Mouse (Mus musculus) embryonic facial prominence, embryonic 10.5 days (tissue): ENCODE measurements around the gene Hist1h2bb. TPM values are rescaled to one million over a fixed set of nuclear protein-coding genes. Genes with fewer than 3 reads are reported as not detected.

Source experiments
- DNase-seq: peaks from one replicate; pipeline ENCODE4 v3.0.0-alpha.2; 2017; ENCODE audit warnings: low spot score
- H3K27ac ChIP-seq: fragments of 300-500 bp; sonication (generic); replicated peaks from 2 replicates; pipeline ENCODE4 v1.5.1; 2016; ENCODE audit warnings: mild to moderate bottlenecking
- H3K27me3 ChIP-seq: fragments of 300-500 bp; sonication (generic); replicated peaks from 2 replicates; pipeline ENCODE4 v1.6.1; 2016; ENCODE audit warnings: low read depth, mild to moderate bottlenecking; ENCODE audit not compliant: poor library complexity, severe bottlenecking
- H3K36me3 ChIP-seq: fragments of 300-500 bp; sonication (generic); replicated peaks from 2 replicates; pipeline ENCODE4 v1.6.1; 2016; ENCODE audit warnings: mild to moderate bottlenecking, moderate library complexity
- H3K4me1 ChIP-seq: fragments of 300-500 bp; sonication (generic); 2 replicates; pipeline ENCODE4 v1.6.1; 2016
- H3K4me3 ChIP-seq: fragments of 300-500 bp; sonication (generic); 2 replicates; pipeline ENCODE4 v1.5.1; 2016; ENCODE audit warnings: mild to moderate bottlenecking, moderate library complexity
- H3K9me3 ChIP-seq: fragments of 300-500 bp; sonication (generic); 2 replicates; pipeline ENCODE4 v1.6.1; 2016; ENCODE audit warnings: mild to moderate bottlenecking
- WGBS: fragments of 180-500 bp; shearing (Covaris S2); methylation state at CpG from one replicate; pipeline ENCODE4 v1.1.7; 2016; 5-methylcytosine and 5-hydroxymethylcytosine counted together
- polyA plus RNA-seq: library from polyadenylated mRNA; unstranded; fragments of >200 nt; fragmentation: Nextera tagmentation; extraction: Ambion mirVana; gene quantifications from 2 replicates; pipeline ENCODE4 v1.2.1, GENCODE M21; 2016

Hist1h2bb gene
- polyA plus RNA-seq, 1 experiment from 2014 or later, result 2.9 TPM

GRCm38 (mm10) chr13:23730479-23730878, 16.1 kb upstream of the Hist1h2bb start:
- Histone ChIP-seq H3K9me3 (no peaks in the 10 kb centered on the region), H3K36me3 (no peaks in the 10 kb centered on the region), H3K27me3 (no peaks in the 10 kb centered on the region), H3K27ac (peak overlapping the region; percentile 35; the same call in 1 of the 2 replicates), H3K4me3 (no peak overlapping the region), H3K4me1 (peaks cover 4% of the 10 kb centered on the region)
- WGBS, result 55% methylated on average over 8 of the region's 8 CpGs
- DNase-seq, result no peak

- no peaks in the 10 kb centered on the region for H3K36me3 ChIP-seq
- no peak overlapping the region; the same call in 1 of the 2 replicates for H3K27ac ChIP-seq
- no peak overlapping the region for H3K4me3 ChIP-seq
- no peaks in the 10 kb centered on the region for H3K9me3 ChIP-seq
- WGBS, result 30% methylated on average over 8 of the region's 8 CpGs
- no peak for DNase-seq
- H3K27me3 ChIP-seq, result no peaks in the 10 kb centered on the region
- H3K4me1 ChIP-seq, result peaks cover 4% of the 10 kb centered on the region
These were observed 14.3 kb upstream of the Hist1h2bb start for GRCm38 (mm10) chr13:23732156-23732804.

- H3K9me3 ChIP-seq, result no peaks in the 10 kb centered on the region
- 82% methylated on average over 5 of the region's 5 CpGs for WGBS
- peaks cover 20% of the 10 kb centered on the region for H3K4me1 ChIP-seq
- DNase-seq, result no peak
- no peaks in the 10 kb centered on the region for H3K27me3 ChIP-seq
- no peak overlapping the region for H3K4me3 ChIP-seq
- H3K27ac ChIP-seq, result peak overlapping the region; percentile 96; the same call in 1 of the 2 replicates
- H3K36me3 ChIP-seq, result no peaks in the 10 kb centered on the region
These were observed 9.4 kb upstream of the Hist1h2bb start for GRCm38 (mm10) chr13:23737091-23737490.

GRCm38 (mm10) chr13:23738041-23738440, 8.5 kb upstream of the Hist1h2bb start:
- peak overlapping the region; percentile 96 for H3K27ac ChIP-seq
- WGBS, result 23% methylated on average over 4 of the region's 4 CpGs
- peaks cover 20% of the 10 kb centered on the region for H3K4me1 ChIP-seq
- peak overlapping the region; percentile 71 for H3K4me3 ChIP-seq
- H3K36me3 ChIP-seq, result no peaks in the 10 kb centered on the region
- no peaks in the 10 kb centered on the region for H3K9me3 ChIP-seq
- H3K27me3 ChIP-seq, result no peaks in the 10 kb centered on the region
- DNase-seq, result no peak

GRCm38 (mm10) chr13:23738677-23739068, 7.9 kb upstream of the Hist1h2bb start, which contains the start of gene Hist1h1c:
Hist1h1c (plus strand) TSS chr13:23738808.
- WGBS, result under 1% methylated on average over 38 of the region's 38 CpGs
- Histone ChIP-seq H3K4me3 (peak within 1 kb of the TSS; percentile 71), H3K9me3 (no peaks in the 10 kb centered on the region), H3K27me3 (no peaks in the 10 kb centered on the region), H3K36me3 (no peaks in the 10 kb centered on the region), H3K4me1 (peaks cover 20% of the 10 kb centered on the region), H3K27ac (peak within 1 kb of the TSS; percentile 96)
- DNase-seq, result peak; percentile 94

- WGBS, result under 1% methylated on average over 39 of the region's 39 CpGs
- Histone ChIP-seq H3K4me1 (peaks cover 25% of the 10 kb centered on the region), H3K9me3 (no peaks in the 10 kb centered on the region)
These were observed 7.2 kb upstream of the Hist1h2bb start for GRCm38 (mm10) chr13:23739069-23739921.

GRCm38 (mm10) chr13:23739922-23740252, 6.6 kb upstream of the Hist1h2bb start:
- peak overlapping the region; percentile 96 for H3K27ac ChIP-seq
- H3K9me3 ChIP-seq, result no peaks in the 10 kb centered on the region
- no peaks in the 10 kb centered on the region for H3K36me3 ChIP-seq
- peaks cover 28% of the 10 kb centered on the region for H3K4me1 ChIP-seq
- H3K27me3 ChIP-seq, result no peaks in the 10 kb centered on the region
- no peak for DNase-seq
- H3K4me3 ChIP-seq, result peak overlapping the region; percentile 71
- WGBS, result 2% methylated on average over 14 of the region's 14 CpGs

More at GRCm38 (mm10) chr13:23739069-23739921, 7.2 kb upstream of the Hist1h2bb start:
- Histone ChIP-seq H3K36me3 (no peaks in the 10 kb centered on the region), H3K27ac (peak overlapping the region; percentile 96), H3K27me3 (no peaks in the 10 kb centered on the region), H3K4me3 (peak overlapping the region; percentile 71)
- DNase-seq, result peak; percentile 91

GRCm38 (mm10) chr13:23740256-23740840, 6.2 kb upstream of the Hist1h2bb start:
- Histone ChIP-seq H3K9me3 (no peaks in the 10 kb centered on the region), H3K4me3 (peak overlapping the region; percentile 71), H3K27me3 (no peaks in the 10 kb centered on the region), H3K27ac (peak overlapping the region; percentile 96), H3K36me3 (no peaks in the 10 kb centered on the region), H3K4me1 (peaks cover 28% of the 10 kb centered on the region)
- DNase-seq, result no peak
- WGBS, result 36% methylated on average over 13 of the region's 13 CpGs

GRCm38 (mm10) chr13:23740910-23741309, 5.6 kb upstream of the Hist1h2bb start:
- no peaks in the 10 kb centered on the region for H3K27me3 ChIP-seq
- peak overlapping the region; percentile 71 for H3K4me3 ChIP-seq
- no peaks in the 10 kb centered on the region for H3K9me3 ChIP-seq
- 62% methylated on average over 5 of the region's 5 CpGs for WGBS
- peaks cover 28% of the 10 kb centered on the region for H3K4me1 ChIP-seq
- no peaks in the 10 kb centered on the region for H3K36me3 ChIP-seq
- peak overlapping the region; percentile 96 for H3K27ac ChIP-seq
- DNase-seq, result no peak

- H3K36me3 ChIP-seq, result no peaks in the 10 kb centered on the region
- H3K4me1 ChIP-seq, result peaks cover 28% of the 10 kb centered on the region
- no peaks in the 10 kb centered on the region for H3K9me3 ChIP-seq
- DNase-seq, result no peak
- peak overlapping the region; percentile 63 for H3K27ac ChIP-seq
- no peaks in the 10 kb centered on the region for H3K27me3 ChIP-seq
- H3K4me3 ChIP-seq, result no peak overlapping the region
These were observed 4.5 kb upstream of the Hist1h2bb start for GRCm38 (mm10) chr13:23742007-23742406.

GRCm38 (mm10) chr13:23743215-23743614, 3.3 kb upstream of the Hist1h2bb start:
- peaks cover 33% of the 10 kb centered on the region for H3K4me1 ChIP-seq
- peak overlapping the region; percentile 40 for H3K27ac ChIP-seq
- no peaks in the 10 kb centered on the region for H3K27me3 ChIP-seq
- H3K36me3 ChIP-seq, result no peaks in the 10 kb centered on the region
- no peak for DNase-seq
- 78% methylated on average over 5 of the region's 5 CpGs for WGBS
- H3K4me3 ChIP-seq, result no peak overlapping the region
- H3K9me3 ChIP-seq, result no peaks in the 10 kb centered on the region

GRCm38 (mm10) chr13:23743963-23744362, 2.6 kb upstream of the Hist1h2bb start:
- no peaks in the 10 kb centered on the region for H3K36me3 ChIP-seq
- peaks cover 37% of the 10 kb centered on the region for H3K4me1 ChIP-seq
- no peaks in the 10 kb centered on the region for H3K27me3 ChIP-seq
- WGBS, result 48% methylated on average over 4 of the region's 4 CpGs
- no peaks in the 10 kb centered on the region for H3K9me3 ChIP-seq
- no peak for DNase-seq
- peak overlapping the region; percentile 98 for H3K27ac ChIP-seq
- H3K4me3 ChIP-seq, result peak overlapping the region; percentile 62
